Mouse (Mus musculus) testis, adult 2 months (tissue): ENCODE results near the gene Rtl8a. TPM values are rescaled to one million over a fixed set of nuclear protein-coding genes. Genes with fewer than 3 reads are reported as not detected.
A peak's percentile ranks its signal among the peaks of the same experiment; 100 is the strongest.
"Not testable (repeated sequence)": the region's sequence is repeated elsewhere in the genome, so short reads cannot be mapped to it uniquely, and the experiment has no call there.

Source experiments
- H3K27ac ChIP-seq: fragments of 200-500 bp; 2 replicates; pipeline ENCODE4 v1.5.1; 2012; ENCODE audit warnings: low read depth, low read length; ENCODE audit not compliant: control insufficient read depth, insufficient read depth
- H3K27me3 ChIP-seq: fragments of 200-500 bp; 2 replicates; pipeline ENCODE4 v1.6.1; 2012; ENCODE audit warnings: mild to moderate bottlenecking, low read length, moderate library complexity; ENCODE audit not compliant: control insufficient read depth, insufficient read depth
- H3K36me3 ChIP-seq: fragments of 200-500 bp; 2 replicates; pipeline ENCODE4 v1.6.1; 2012; ENCODE audit warnings: mild to moderate bottlenecking, low read length; ENCODE audit not compliant: control insufficient read depth, insufficient read depth
- H3K4me1 ChIP-seq: fragments of 200-500 bp; 2 replicates; pipeline ENCODE4 v1.6.1; 2012; ENCODE audit warnings: low read length; ENCODE audit not compliant: control insufficient read depth, insufficient read depth
- H3K4me3 ChIP-seq: fragments of 200-500 bp; 2 replicates; pipeline ENCODE4 v1.5.1; 2012; ENCODE audit warnings: low read depth, mild to moderate bottlenecking, low read length, moderate library complexity, mixed read lengths; ENCODE audit not compliant: control insufficient read depth
- CTCF ChIP-seq: fragments of 200-500 bp; IDR thresholded peaks from 2 replicates; pipeline ENCODE4 v1.5.1; 2012; ENCODE audit warnings: low read depth, mild to moderate bottlenecking, inconsistent platforms, low read length, moderate library complexity; ENCODE audit not compliant: control insufficient read depth, insufficient read depth, insufficient replicate concordance
- POLR2A ChIP-seq: fragments of 200-500 bp; IDR thresholded peaks from 2 replicates; pipeline ENCODE4 v1.6.1; 2012; ENCODE audit warnings: low read depth, mild to moderate bottlenecking, inconsistent platforms, low read length, moderate library complexity; ENCODE audit not compliant: control insufficient read depth
- polyA plus RNA-seq: library from polyadenylated mRNA; depleted of rRNA; stranded (reverse); fragments of >200 nt; gene quantifications from 2 replicates; pipeline ENCODE4 v1.2.3, GENCODE M21; 2012

Gene Rtl8a
- polyA plus RNA-seq, 1 experiment, result 13.5 TPM

- no peaks in the 10 kb centered on the region for H3K36me3 ChIP-seq
- H3K4me1 ChIP-seq, result no peaks in the 10 kb centered on the region
- H3K27ac ChIP-seq, result no peak overlapping the region
- TF ChIP-seq POLR2A (no peak), CTCF (no peak)
- H3K4me3 ChIP-seq, result no peak overlapping the region
- H3K27me3 ChIP-seq, result no peaks in the 10 kb centered on the region
Observed at GRCm38 (mm10) chrX:53645885-53646284, 2.4 kb upstream of the Rtl8a start.

GRCm38 (mm10) chrX:53642604-53642979, 890 bp downstream of the Rtl8a start:
- not testable (repeated sequence) for H3K4me3 ChIP-seq

GRCm38 (mm10) chrX:53638107-53638506, 5.4 kb downstream of the Rtl8a start:
- H3K4me3 ChIP-seq, H3K36me3 ChIP-seq, H3K27me3 ChIP-seq, H3K27ac ChIP-seq, H3K4me1 ChIP-seq: not testable (repeated sequence)

More at GRCm38 (mm10) chrX:53642604-53642979, 890 bp downstream of the Rtl8a start:
- H3K36me3 ChIP-seq, H3K27me3 ChIP-seq, H3K4me1 ChIP-seq, H3K27ac ChIP-seq: not testable (repeated sequence)

GRCm38 (mm10) chrX:53611395-53611794, 32.1 kb downstream of the Rtl8a start:
- not testable (repeated sequence) for H3K4me3 ChIP-seq, H3K27me3 ChIP-seq, H3K27ac ChIP-seq, H3K36me3 ChIP-seq, H3K4me1 ChIP-seq

- no peak for TF ChIP-seq CTCF
- Histone ChIP-seq H3K27ac (no peak overlapping the region), H3K4me3 (no peak overlapping the region), H3K36me3 (no peaks in the 10 kb centered on the region), H3K27me3 (no peaks in the 10 kb centered on the region), H3K4me1 (peaks cover 4% of the 10 kb centered on the region; the same call in 1 of the 2 replicates)
Observed at GRCm38 (mm10) chrX:53610571-53610970, 32.9 kb downstream of the Rtl8a start.

- not testable (repeated sequence) for H3K4me1 ChIP-seq, H3K27ac ChIP-seq, H3K36me3 ChIP-seq, H3K27me3 ChIP-seq
- H3K4me3 ChIP-seq, result peak within 1 kb of the TSS; percentile 78
Observed at GRCm38 (mm10) chrX:53608879-53609278, 34.6 kb downstream of the Rtl8a start, which contains the start of gene Gm14597. Gm14597 (minus strand) TSS chrX:53608979.

GRCm38 (mm10) chrX:53608122-53608813, 35.2 kb downstream of the Rtl8a start:
- Histone ChIP-seq H3K4me1 (peaks cover 4% of the 10 kb centered on the region; the same call in 1 of the 2 replicates), H3K4me3 (peak overlapping the region; percentile 78), H3K27me3 (no peaks in the 10 kb centered on the region), H3K27ac (no peak overlapping the region), H3K36me3 (no peaks in the 10 kb centered on the region)
- no peak for TF ChIP-seq POLR2A
- TF ChIP-seq CTCF, result no peak

GRCm38 (mm10) chrX:53607242-53608121, 36.0 kb downstream of the Rtl8a start, which contains the start of gene Rtl8c:
Rtl8c (plus strand) TSS chrX:53608032.
- H3K27ac ChIP-seq, result no peak within 1 kb of the TSS
- peaks cover 4% of the 10 kb centered on the region; the same call in 1 of the 2 replicates for H3K4me1 ChIP-seq
- H3K36me3 ChIP-seq, result no peaks in the 10 kb centered on the region
- no peaks in the 10 kb centered on the region for H3K27me3 ChIP-seq
- TF ChIP-seq POLR2A (no peak), CTCF (no peak)
- H3K4me3 ChIP-seq, result peak within 1 kb of the TSS; percentile 78

- H3K36me3 ChIP-seq, H3K4me1 ChIP-seq, H3K4me3 ChIP-seq, H3K27me3 ChIP-seq, H3K27ac ChIP-seq: not testable (repeated sequence)
Observed at GRCm38 (mm10) chrX:53606176-53606575, 37.3 kb downstream of the Rtl8a start.

- not testable (repeated sequence) for H3K27ac ChIP-seq, H3K4me3 ChIP-seq
Observed at GRCm38 (mm10) chrX:53599993-53600392, 43.5 kb downstream of the Rtl8a start.

More at GRCm38 (mm10) chrX:53599993-53600392, 43.5 kb downstream of the Rtl8a start:
- H3K27me3 ChIP-seq, H3K36me3 ChIP-seq, H3K4me1 ChIP-seq: not testable (repeated sequence)
